Mouse (Mus musculus) intestine, embryonic 14.5 days (tissue): ENCODE measurements around the gene Inpp5d. TPM values are rescaled to one million over a fixed set of nuclear protein-coding genes. Genes with fewer than 3 reads are reported as not detected.

ENCODE experiments used
- ATAC-seq: fragments of 200-750 bp; cut with Nextera tagmentation; replicated peaks from 2 replicates; pipeline ENCODE4 v1.8.0; 2017; ENCODE audit warnings: low read depth, moderate number of reproducible peaks, moderate TSS enrichment, moderate library complexity; ENCODE audit not compliant: low FRiP score, low TSS enrichment
- DNase-seq: peaks from one replicate; pipeline ENCODE4 v3.0.0-alpha.2; 2018; ENCODE audit warnings: low spot score
- H3K27ac ChIP-seq: fragments of 300-500 bp; sonication (generic); 2 replicates; pipeline ENCODE4 v1.5.1; 2014; ENCODE audit warnings: low read depth, mild to moderate bottlenecking, control low read depth
- H3K27me3 ChIP-seq: fragments of 300-500 bp; sonication (generic); replicated peaks from 2 replicates; pipeline ENCODE4 v1.6.1; 2014; ENCODE audit warnings: low read length, control low read depth; ENCODE audit not compliant: control insufficient read depth, insufficient read depth
- H3K36me3 ChIP-seq: fragments of 300-500 bp; sonication (generic); 2 replicates; pipeline ENCODE4 v1.6.1; 2014; ENCODE audit warnings: low read length, control low read depth; ENCODE audit not compliant: control insufficient read depth, insufficient read depth
- H3K4me1 ChIP-seq: fragments of 300-500 bp; sonication (generic); replicated peaks from 2 replicates; pipeline ENCODE4 v1.6.1; 2014; ENCODE audit warnings: low read length, control low read depth, mixed read lengths; ENCODE audit not compliant: control insufficient read depth, insufficient read depth
- H3K4me2 ChIP-seq: fragments of 300-500 bp; sonication (generic); 2 replicates; pipeline ENCODE4 v1.6.1; 2014; ENCODE audit warnings: low read length
- H3K4me3 ChIP-seq: fragments of 300-500 bp; sonication (generic); 2 replicates; pipeline ENCODE4 v1.5.1; 2014; ENCODE audit warnings: low read depth, low read length, control low read depth, mixed read lengths
- H3K9ac ChIP-seq: fragments of 300-500 bp; sonication (generic); 2 replicates; pipeline ENCODE4 v1.6.1; 2014; ENCODE audit warnings: mild to moderate bottlenecking, low read length
- H3K9me3 ChIP-seq: fragments of 300-500 bp; sonication (generic); 2 replicates; pipeline ENCODE4 v1.6.1; 2016; ENCODE audit warnings: low read length, control low read depth; ENCODE audit not compliant: control insufficient read depth
- WGBS: fragments of 180-500 bp; shearing (Covaris S2); extraction: QIAGEN DNeasy Blood & Tissue Kit; methylation state at CpG from one replicate; pipeline ENCODE4 v1.1.7; 2014; 5-methylcytosine and 5-hydroxymethylcytosine counted together
- polyA plus RNA-seq: library from polyadenylated mRNA; unstranded; fragments of >200 nt; fragmentation: Nextera tagmentation; extraction: Ambion mirVana; gene quantifications from 2 replicates; pipeline ENCODE4 v1.2.1, GENCODE M21; 2014

Inpp5d gene
- polyA plus RNA-seq, 1 experiment from 2014 or later = 8.2 TPM

DNA sequence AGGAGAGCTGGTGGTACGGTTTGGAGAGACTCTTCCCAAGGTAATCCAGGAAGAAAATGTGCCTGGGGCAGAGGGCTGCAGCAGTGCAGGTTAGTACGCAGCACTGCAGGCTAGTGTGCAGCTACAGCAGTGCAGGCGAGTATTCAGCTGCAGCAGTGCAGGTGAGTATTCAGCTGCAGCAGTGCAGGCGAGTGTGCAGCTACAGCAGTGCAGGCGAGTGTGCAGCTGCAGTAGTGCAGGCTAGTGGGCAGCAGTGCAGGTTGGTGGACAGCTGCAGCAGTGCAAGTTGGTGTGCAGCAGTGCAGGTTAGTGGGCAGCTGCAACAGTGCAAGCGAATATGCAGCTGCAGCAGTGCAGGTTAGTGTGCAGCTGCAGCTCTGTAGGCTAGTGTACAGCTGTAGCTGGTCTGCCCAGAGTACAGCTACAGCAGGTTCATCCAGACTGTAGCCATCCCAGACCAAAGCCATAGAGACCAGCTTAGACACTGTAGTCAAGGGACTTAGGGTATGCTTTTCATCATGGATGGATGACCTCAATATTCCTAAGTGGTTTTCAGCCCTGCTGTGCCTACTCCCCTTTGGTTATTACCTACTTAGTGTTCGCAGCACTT, 89.7 kb downstream of the Inpp5d start:
- no peak for DNase-seq
- peaks cover 5% of the 10 kb centered on the region; the same call in 1 of the 2 replicates for H3K9me3 ChIP-seq
- no peak overlapping the region for H3K4me2 ChIP-seq
- no peaks in the 10 kb centered on the region for H3K36me3 ChIP-seq
- no peak for ATAC-seq
- H3K27me3 ChIP-seq = no peaks in the 10 kb centered on the region
- no peaks in the 10 kb centered on the region for H3K4me1 ChIP-seq
- no peak overlapping the region for H3K9ac ChIP-seq
- WGBS = 79% methylated on average over 7 of the region's 7 CpGs
- no peak overlapping the region for H3K4me3 ChIP-seq
- H3K27ac ChIP-seq = no peak overlapping the region

- ATAC-seq (no peak), DNase-seq (no peak)
- Histone ChIP-seq H3K27me3 (no peaks in the 10 kb centered on the region), H3K4me2 (no peak overlapping the region), H3K4me1 (no peaks in the 10 kb centered on the region), H3K9me3 (peaks cover 5% of the 10 kb centered on the region; the same call in 1 of the 2 replicates), H3K36me3 (no peaks in the 10 kb centered on the region), H3K27ac (no peak overlapping the region), H3K4me3 (no peak overlapping the region), H3K9ac (no peak overlapping the region)
- 87% methylated on average over 10 of the region's 10 CpGs for WGBS
Measured at GRCm38 (mm10) chr1:87711938-87712613, 92.0 kb downstream of the Inpp5d start.

GRCm38 (mm10) chr1:87712614-87712971, 92.5 kb downstream of the Inpp5d start:
- DNase-seq = no peak
- 69% methylated on average over 1 of the region's 1 CpGs for WGBS
- H3K9ac ChIP-seq = no peak overlapping the region
- no peak overlapping the region for H3K4me2 ChIP-seq
- H3K27ac ChIP-seq = no peak overlapping the region
- H3K9me3 ChIP-seq = peaks cover 5% of the 10 kb centered on the region; the same call in 1 of the 2 replicates
- H3K36me3 ChIP-seq = no peaks in the 10 kb centered on the region
- no peaks in the 10 kb centered on the region for H3K27me3 ChIP-seq
- ATAC-seq = no peak
- H3K4me3 ChIP-seq = no peak overlapping the region
- H3K4me1 ChIP-seq = no peaks in the 10 kb centered on the region

DNA sequence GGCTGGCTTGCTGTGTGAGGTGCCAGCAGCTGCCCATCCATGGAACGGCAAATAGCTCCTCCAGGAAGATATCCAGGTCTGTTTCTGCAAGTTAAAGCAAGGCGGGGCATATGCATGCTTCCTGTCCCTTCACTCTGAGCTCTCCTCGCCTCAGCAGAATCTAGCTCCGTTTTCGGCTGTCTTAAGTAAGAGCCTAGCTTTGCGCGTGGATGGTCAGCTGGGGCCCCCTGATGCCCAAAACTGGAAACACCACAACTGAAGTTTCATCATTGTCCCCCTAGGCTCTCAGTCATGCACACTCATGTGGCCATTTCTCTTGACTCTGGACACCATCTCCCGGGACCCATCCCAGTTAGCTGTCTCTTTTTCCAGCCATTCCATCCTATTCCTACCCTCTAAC, 101.3 kb downstream of the Inpp5d start:
- H3K9me3 ChIP-seq = no peaks in the 10 kb centered on the region
- H3K4me1 ChIP-seq = no peaks in the 10 kb centered on the region
- ATAC-seq = peak; percentile 36; the same call in 1 of the 2 replicates
- no peak overlapping the region for H3K9ac ChIP-seq
- no peaks in the 10 kb centered on the region for H3K36me3 ChIP-seq
- no peak overlapping the region for H3K4me3 ChIP-seq
- no peak overlapping the region for H3K27ac ChIP-seq
- DNase-seq = peak; percentile 66
- H3K4me2 ChIP-seq = no peak overlapping the region
- H3K27me3 ChIP-seq = no peaks in the 10 kb centered on the region
- WGBS = 20% methylated on average over 8 of the region's 8 CpGs

- H3K36me3 ChIP-seq = no peaks in the 10 kb centered on the region
- no peak overlapping the region for H3K9ac ChIP-seq
- no peak for ATAC-seq
- no peak for DNase-seq
- no peaks in the 10 kb centered on the region for H3K27me3 ChIP-seq
- no peak overlapping the region for H3K4me2 ChIP-seq
- no peak overlapping the region for H3K4me3 ChIP-seq
- H3K4me1 ChIP-seq = no peaks in the 10 kb centered on the region
- 55% methylated on average over 2 of the region's 2 CpGs for WGBS
- no peaks in the 10 kb centered on the region for H3K9me3 ChIP-seq
- H3K27ac ChIP-seq = no peak overlapping the region
Measured at GRCm38 (mm10) chr1:87722081-87722480, 102.0 kb downstream of the Inpp5d start.

DNA sequence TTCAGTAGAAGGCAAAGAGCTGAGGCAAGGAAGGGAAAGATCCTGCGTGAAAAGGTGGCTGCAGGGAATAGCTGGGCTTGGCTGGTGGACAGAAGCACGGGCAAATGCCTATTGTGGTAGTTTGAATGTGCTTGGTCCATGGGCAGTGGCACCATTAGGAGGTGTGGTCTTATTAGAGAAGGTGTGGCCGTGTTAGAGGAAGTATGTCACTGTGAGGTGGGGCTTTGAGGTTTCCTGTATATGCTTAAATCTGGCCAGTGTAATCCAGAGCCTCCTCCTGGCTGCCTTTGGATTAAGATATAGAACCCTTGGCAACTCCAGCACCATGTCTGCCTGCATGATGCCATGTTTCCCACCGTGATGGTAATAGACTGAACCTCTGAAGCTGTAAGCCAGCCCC, 103.2 kb downstream of the Inpp5d start:
- Histone ChIP-seq H3K27me3 (no peaks in the 10 kb centered on the region), H3K36me3 (no peaks in the 10 kb centered on the region), H3K4me2 (no peak overlapping the region), H3K4me1 (no peaks in the 10 kb centered on the region), H3K9ac (no peak overlapping the region), H3K27ac (no peak overlapping the region), H3K4me3 (no peak overlapping the region), H3K9me3 (no peaks in the 10 kb centered on the region)
- no peak for DNase-seq
- ATAC-seq = no peak
- WGBS = 81% methylated on average over 4 of the region's 4 CpGs

- Histone ChIP-seq H3K36me3 (no peaks in the 10 kb centered on the region), H3K4me2 (no peak overlapping the region), H3K27ac (no peak overlapping the region), H3K9me3 (no peaks in the 10 kb centered on the region), H3K27me3 (no peaks in the 10 kb centered on the region), H3K4me1 (no peaks in the 10 kb centered on the region), H3K9ac (no peak overlapping the region), H3K4me3 (no peak overlapping the region)
- DNase-seq (no peak), ATAC-seq (no peak)
- WGBS = 69% methylated on average over 2 of the region's 2 CpGs
Measured at GRCm38 (mm10) chr1:87729070-87729469, 109.0 kb downstream of the Inpp5d start.

- WGBS = 79% methylated on average over 6 of the region's 6 CpGs
- H3K36me3 ChIP-seq = no peaks in the 10 kb centered on the region
- no peaks in the 10 kb centered on the region for H3K27me3 ChIP-seq
- DNase-seq (no peak), ATAC-seq (no peak)
- H3K4me3 ChIP-seq = no peak overlapping the region
- H3K27ac ChIP-seq = no peak overlapping the region
- H3K4me1 ChIP-seq = no peaks in the 10 kb centered on the region
- H3K9me3 ChIP-seq = no peaks in the 10 kb centered on the region
- no peak overlapping the region for H3K4me2 ChIP-seq
- no peak overlapping the region for H3K9ac ChIP-seq
Measured at GRCm38 (mm10) chr1:87729850-87730249, 109.7 kb downstream of the Inpp5d start.

DNA sequence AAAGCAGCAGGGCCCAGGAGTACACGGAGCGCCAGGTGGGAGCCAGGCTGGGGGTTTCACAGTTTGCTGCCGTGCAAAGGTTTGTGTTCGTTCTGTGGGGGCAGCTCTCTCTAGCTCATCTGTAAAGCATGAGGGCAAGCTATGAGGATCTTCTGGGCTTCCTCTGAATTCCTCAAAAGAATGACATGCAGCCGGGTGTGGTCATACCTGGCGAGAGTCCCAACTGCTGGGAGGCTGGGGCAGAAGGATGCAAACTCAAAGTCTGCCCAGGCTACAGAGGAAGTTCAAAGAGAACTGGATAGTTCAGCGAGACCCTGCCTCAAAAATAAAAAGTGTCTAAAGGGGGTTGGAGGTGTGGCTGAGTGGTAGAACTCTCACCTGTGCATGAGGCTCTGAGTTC, 110.2 kb downstream of the Inpp5d start:
- ATAC-seq = no peak
- 78% methylated on average over 7 of the region's 7 CpGs for WGBS
- no peak overlapping the region for H3K4me2 ChIP-seq
- no peaks in the 10 kb centered on the region for H3K4me1 ChIP-seq
- H3K9me3 ChIP-seq = no peaks in the 10 kb centered on the region
- no peak for DNase-seq
- no peaks in the 10 kb centered on the region for H3K27me3 ChIP-seq
- no peak overlapping the region for H3K4me3 ChIP-seq
- no peak overlapping the region for H3K27ac ChIP-seq
- no peaks in the 10 kb centered on the region for H3K36me3 ChIP-seq
- H3K9ac ChIP-seq = no peak overlapping the region
